Mouse (Mus musculus): ENCODE measurements at regions not wholly inside any gene's neighbourhood (a gene's known extent, or its start where the extent isn't known, plus 50 kb on each side); places are given as distances from the start of the nearest gene placed in this dataset.
"Not testable (repeated sequence)": the region's sequence is repeated elsewhere in the genome, so short reads cannot be mapped to it uniquely, and the experiment has no call there.

DNA sequence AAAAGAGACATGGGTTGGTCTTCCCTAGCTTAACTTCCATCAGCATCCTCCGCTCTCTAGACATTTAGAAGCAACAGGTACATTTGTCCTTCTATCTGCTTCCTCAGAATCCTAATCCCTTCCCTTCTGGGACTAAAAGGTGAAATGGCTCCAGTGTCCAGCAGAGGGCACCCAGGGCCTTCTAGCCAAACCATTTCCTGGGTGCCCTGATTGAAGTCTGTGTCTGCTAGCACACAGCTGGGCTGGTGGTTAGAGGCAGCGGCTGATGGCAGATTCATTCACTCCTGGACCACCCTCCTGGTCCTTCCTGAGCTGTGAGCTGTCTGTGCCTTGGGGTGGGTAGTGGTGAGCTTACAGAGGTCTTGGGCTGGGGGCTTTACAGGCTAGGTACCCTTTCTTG, 76.5 kb upstream of the Col13a1 start:
- peak; percentile 55 for DNase-seq

DNA sequence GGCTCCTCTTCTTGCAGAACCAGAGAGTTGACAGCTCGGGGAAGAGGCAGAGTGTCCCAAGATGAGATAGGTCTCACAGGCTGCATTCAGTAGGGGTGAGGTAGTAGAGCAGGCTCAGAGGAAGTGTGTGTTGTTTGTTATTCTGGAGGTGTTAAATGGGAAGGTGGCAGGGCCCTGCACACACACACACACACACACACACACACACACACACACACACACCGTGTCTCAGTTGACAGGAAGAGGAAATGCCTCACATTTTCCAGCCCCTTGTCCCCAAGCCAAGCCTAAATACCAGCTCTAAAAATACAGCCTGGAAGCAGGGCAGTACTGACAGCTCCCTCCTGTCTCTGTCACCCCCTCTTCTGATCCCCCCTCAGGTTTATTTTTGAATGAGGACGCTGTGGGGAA, 70.9 kb upstream of the Col13a1 start:
- no peak for DNase-seq

DNA sequence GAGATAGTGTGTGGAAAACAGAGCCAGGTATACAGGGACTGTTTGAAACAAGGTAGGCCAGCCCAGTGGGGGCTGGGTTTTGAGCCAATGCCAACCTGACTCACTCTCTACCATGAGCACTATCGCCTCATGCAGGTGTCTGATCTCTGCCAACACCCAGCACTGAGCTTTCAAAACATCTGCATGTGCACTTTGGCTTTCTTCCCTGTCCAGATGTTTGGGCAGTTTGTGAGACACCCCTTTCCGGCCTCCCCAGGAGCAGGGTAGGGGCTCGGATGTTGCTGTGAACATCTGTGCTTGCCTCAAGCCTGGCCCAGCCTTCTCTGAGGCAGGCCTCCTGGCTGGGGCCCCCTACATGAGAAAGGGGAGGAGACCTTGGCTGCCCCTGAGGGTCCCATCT, 65.5 kb upstream of the Col13a1 start:
- no peak for DNase-seq

- DNase-seq = no peak
Observed at GRCm38 (mm10) chr10:62039915-62040314, 61.0 kb upstream of the Col13a1 start.

GRCm38 (mm10) chr10:62038656-62039055, 59.7 kb upstream of the Col13a1 start:
- DNase-seq = no peak

- DNase-seq = no peak
Observed at GRCm38 (mm10) chr10:62037402-62038199, 58.7 kb upstream of the Col13a1 start.

- no peak for DNase-seq
Observed at GRCm38 (mm10) chr10:62036815-62037214, 57.9 kb upstream of the Col13a1 start.

- no peak for DNase-seq
Observed at GRCm38 (mm10) chr10:62034291-62034690, 55.4 kb upstream of the Col13a1 start.

DNA sequence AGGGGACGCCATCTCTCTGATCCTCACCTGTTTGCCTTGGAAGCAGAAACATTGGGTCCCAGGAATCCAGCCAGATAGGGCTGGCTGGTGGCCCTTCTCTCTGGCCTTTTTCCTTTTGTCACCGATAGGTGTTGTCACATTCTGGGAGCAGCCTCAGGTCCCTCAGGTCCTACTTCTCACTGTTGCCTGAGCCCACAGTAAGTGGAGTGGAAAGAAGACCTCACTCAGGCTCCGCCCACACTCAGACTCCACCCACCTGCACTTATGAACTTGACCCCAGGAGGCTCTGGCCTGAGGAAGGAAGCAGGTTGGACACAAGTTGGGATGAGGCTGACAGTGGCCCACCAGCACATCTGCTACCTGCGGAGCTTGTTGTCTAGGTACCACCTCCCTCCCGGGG, 54.8 kb upstream of the Col13a1 start:
- no peak for DNase-seq

GRCm38 (mm10) chr10:62031986-62032385, 53.1 kb upstream of the Col13a1 start:
- not testable (repeated sequence) for DNase-seq

- no peak for DNase-seq
Observed at GRCm38 (mm10) chr10:62029271-62029670, 50.4 kb upstream of the Col13a1 start.
